Mouse (Mus musculus): ENCODE data around the gene Eci2. TPM values are rescaled to one million over a fixed set of nuclear protein-coding genes. Genes with fewer than 3 reads are reported as not detected.

Eci2 gene
- polyA plus RNA-seq, 1 experiment from 2014 or later = 165 TPM

Other genes starting within 250 kb of the Eci2 start
- gene Prpf4b, start 151.8 kb downstream of the Eci2 start, polyA plus RNA-seq (2015; fragmentation: Nextera tagmentation; extraction: Ambion mirVana) = 102 and 108 TPM in 2 replicates
- 0.24 and 0.36 TPM in 2 replicates for gene Fam217a, start 102.8 kb downstream of the Eci2 start, polyA plus RNA-seq (2015; fragmentation: Nextera tagmentation; extraction: Ambion mirVana)
- not detected in 2 replicates for gene 4933417A18Rik, start 102.7 kb downstream of the Eci2 start, polyA plus RNA-seq (2015; fragmentation: Nextera tagmentation; extraction: Ambion mirVana)
- 0.24 and 0.53 TPM in 2 replicates for gene Eci3, start 63.3 kb downstream of the Eci2 start, polyA plus RNA-seq (2015; fragmentation: Nextera tagmentation; extraction: Ambion mirVana)